Mouse (Mus musculus): ENCODE data around the gene Gga3.

DNA sequence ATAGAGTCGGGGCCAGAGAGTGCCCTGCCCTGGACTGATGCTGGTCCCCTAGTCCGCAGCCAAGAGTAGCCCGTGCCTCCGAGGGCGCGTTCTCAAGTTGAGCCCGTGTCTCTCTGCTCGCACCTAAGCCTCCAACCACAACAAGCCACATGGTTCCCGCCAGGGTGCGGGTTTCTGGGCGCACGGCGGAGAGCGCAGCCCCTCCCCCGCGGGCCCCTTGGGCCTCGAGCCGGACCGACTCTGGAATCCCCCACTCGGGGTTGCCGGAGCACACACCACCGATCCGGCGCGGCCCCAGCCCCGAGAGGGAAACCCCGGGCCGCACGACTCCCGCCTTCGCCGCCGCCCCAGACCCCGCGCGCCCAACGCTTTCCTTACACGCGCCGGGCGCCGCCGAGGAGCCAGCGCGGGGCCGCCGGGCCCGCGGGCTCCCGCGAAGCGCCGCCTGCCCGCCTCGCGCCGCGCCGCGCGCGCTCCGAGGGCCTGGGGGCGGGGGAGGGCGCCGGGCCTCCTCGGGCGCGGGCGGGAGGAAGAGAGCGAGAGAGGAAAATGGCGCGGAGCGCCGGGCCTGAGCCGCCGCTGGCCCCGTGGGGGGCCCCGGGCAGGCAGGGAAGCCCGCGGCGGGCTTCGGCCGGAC is 68.3 kb downstream of the Gga3 start:
- TF ChIP-seq CTCF (IDR thresholded peaks at IDR 0.05; ENCODE audit: low read depth): no peak
- TF ChIP-seq EP300 (IDR thresholded peaks at IDR 0.05; ENCODE audit: low read depth): no peak
